Mouse (Mus musculus) G1E (cell line): ENCODE data around the gene Vps39.

ENCODE experiments used
- CTCF ChIP-seq: IDR thresholded peaks from 2 replicates; pipeline ENCODE4 v1.5.1; 2012; ENCODE audit warnings: low read depth, low read length, inconsistent platforms, mixed read lengths
- GATA1 ChIP-seq: IDR thresholded peaks from 2 replicates; pipeline ENCODE4 v1.6.1; 2012; ENCODE audit warnings: borderline replicate concordance, low read length, inconsistent platforms, mixed read lengths
- GATA2 ChIP-seq: IDR thresholded peaks from 2 replicates; pipeline ENCODE4 v1.6.1; 2012; ENCODE audit warnings: low read depth, low read length, inconsistent platforms, borderline replicate concordance
- POLR2AphosphoS5 ChIP-seq: IDR thresholded peaks from 2 replicates; pipeline ENCODE4 v1.6.1; 2012; ENCODE audit warnings: low read depth, low read length, inconsistent platforms; ENCODE audit not compliant: insufficient replicate concordance
- TAL1 ChIP-seq: conservative IDR thresholded peaks from 2 replicates; pipeline ENCODE4 v1.6.1; 2012; ENCODE audit warnings: low read depth, low read length, inconsistent platforms, mixed read lengths

DNA sequence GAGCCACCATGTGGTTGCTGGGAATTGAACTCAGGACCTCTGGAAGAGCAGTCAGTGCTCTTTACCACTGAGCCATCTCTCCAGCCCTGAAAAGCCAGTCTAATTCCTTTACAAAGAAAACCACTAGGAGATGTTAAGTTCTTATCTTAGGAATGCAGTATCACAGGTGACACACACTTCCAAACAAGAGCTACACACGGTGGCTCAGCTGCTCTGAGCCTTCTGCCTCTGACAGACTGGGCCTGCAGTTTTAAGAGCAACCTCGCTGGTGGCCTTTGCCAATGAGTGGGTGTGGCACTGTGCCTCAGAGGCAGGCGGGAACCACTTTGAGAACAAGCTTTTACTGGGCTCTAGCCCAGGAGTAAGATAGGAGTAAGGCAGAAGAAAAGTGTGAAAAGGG, 48.8 kb downstream of the Vps39 start:
- TF ChIP-seq POLR2AphosphoS5 (no peak), CTCF (no peak), GATA1 (no peak), TAL1 (no peak), GATA2 (no peak)
